20 mouse cellular contexts compared by ENCODE assay signal in genomic region chr13:108487066-108487465, GRCm38 (mm10).
"Had no signal": no experiment of that assay in that cellular context is flagged by ENCODE, and none has a peak within 500 bp of the region (broad histone marks: within the 10 kb centered on the region; RNA-seq: fewer than 3 reads in every experiment).

No protein-coding gene starts in this region.

- H3K4me2 ChIP-seq: lung, embryonic 15.5 days; midbrain, embryonic 12.5 days; neural tube, embryonic 13.5 days; neural tube, embryonic 15.5 days had no signal

- H3K27me3 ChIP-seq: lung, embryonic 15.5 days; midbrain, embryonic 12.5 days; neural tube, embryonic 13.5 days; neural tube, embryonic 15.5 days had no signal

- DNase-seq: lung, adult 18-20 months; lung, postnatal 10 days; lung, postnatal 4 days; midbrain, embryonic 14.5 days; retina, postnatal 1 day; right cerebral cortex, adult 18-20 months; right cerebral cortex, postnatal 25 days; right cerebral cortex, postnatal 4 days; spleen, adult 18-20 months; thymus, adult 2 months; thymus, postnatal 25 days; thymus, postnatal 4 days had no signal

- H3K27ac ChIP-seq: liver, embryonic 14.5 days; lung, embryonic 15.5 days; midbrain, embryonic 10.5 days; midbrain, embryonic 12.5 days; neural tube, embryonic 13.5 days; neural tube, embryonic 15.5 days had no signal

- H3K36me3 ChIP-seq: lung, embryonic 15.5 days; midbrain, embryonic 10.5 days; midbrain, embryonic 12.5 days; neural tube, embryonic 13.5 days; neural tube, embryonic 15.5 days had no signal

- ATAC-seq: midbrain, embryonic 16.5 days had no signal

- H3K9me3 ChIP-seq: lung, embryonic 15.5 days; midbrain, embryonic 10.5 days; midbrain, embryonic 12.5 days; neural tube, embryonic 13.5 days; neural tube, embryonic 15.5 days had no signal

- H3K9ac ChIP-seq: liver, embryonic 14.5 days; lung, embryonic 15.5 days; midbrain, embryonic 12.5 days; neural tube, embryonic 13.5 days; neural tube, embryonic 15.5 days had no signal

- H3K4me3 ChIP-seq: lung, embryonic 15.5 days; midbrain, embryonic 10.5 days; midbrain, embryonic 12.5 days; myocyte; neural tube, embryonic 13.5 days; neural tube, embryonic 15.5 days had no signal

- H3K4me1 ChIP-seq: lung, embryonic 15.5 days; midbrain, embryonic 10.5 days; midbrain, embryonic 12.5 days; neural tube, embryonic 13.5 days; neural tube, embryonic 15.5 days had no signal
